Mouse (Mus musculus) stomach, embryonic 16.5 days (tissue): ENCODE results near the gene Erbb2. TPM values are rescaled to one million over a fixed set of nuclear protein-coding genes. Genes with fewer than 3 reads are reported as not detected.

Experiments used
- ATAC-seq: fragments of 200-750 bp; cut with Nextera tagmentation; 2 replicates; pipeline ENCODE4 v1.8.0; 2017; ENCODE audit warnings: moderate number of reproducible peaks, moderate TSS enrichment; ENCODE audit not compliant: insufficient read depth, low FRiP score
- H3K27ac ChIP-seq: fragments of 300-500 bp; sonication (generic); 2 replicates; pipeline ENCODE4 v1.5.1; 2014; ENCODE audit warnings: low read length
- H3K27me3 ChIP-seq: fragments of 300-500 bp; sonication (generic); 2 replicates; pipeline ENCODE4 v1.6.1; 2014; ENCODE audit warnings: low read length, control low read depth, mixed read lengths; ENCODE audit not compliant: control insufficient read depth, insufficient read depth
- H3K36me3 ChIP-seq: fragments of 300-500 bp; sonication (generic); 2 replicates; pipeline ENCODE4 v1.6.1; 2014; ENCODE audit warnings: low read length; ENCODE audit not compliant: control insufficient read depth, insufficient read depth
- H3K4me1 ChIP-seq: fragments of 300-500 bp; sonication (generic); 2 replicates; pipeline ENCODE4 v1.6.1; 2014; ENCODE audit warnings: low read length, control low read depth, mixed read lengths; ENCODE audit not compliant: control insufficient read depth, insufficient read depth
- H3K4me2 ChIP-seq: fragments of 300-500 bp; sonication (generic); 2 replicates; pipeline ENCODE4 v1.6.1; 2014; ENCODE audit warnings: low read depth, low read length, mixed read lengths
- H3K4me3 ChIP-seq: fragments of 300-500 bp; sonication (generic); replicated peaks from 2 replicates; pipeline ENCODE4 v1.5.1; 2014; ENCODE audit warnings: mild to moderate bottlenecking, low read length
- H3K9ac ChIP-seq: fragments of 300-500 bp; sonication (generic); 2 replicates; pipeline ENCODE4 v1.6.1; 2014; ENCODE audit warnings: low read length
- H3K9me3 ChIP-seq: fragments of 300-500 bp; sonication (generic); replicated peaks from 2 replicates; pipeline ENCODE4 v1.6.1; 2016; ENCODE audit warnings: low read length, control low read depth; ENCODE audit not compliant: control insufficient read depth
- WGBS: fragments of 180-500 bp; shearing (Covaris S2); extraction: QIAGEN DNeasy Blood & Tissue Kit; methylation state at CpG from one replicate; pipeline ENCODE4 v1.1.7; 2014; 5-methylcytosine and 5-hydroxymethylcytosine counted together
- polyA plus RNA-seq: library from polyadenylated mRNA; unstranded; fragments of >200 nt; fragmentation: Nextera tagmentation; extraction: Ambion mirVana; gene quantifications from 2 replicates; pipeline ENCODE4 v1.2.1, GENCODE M21; 2015

Erbb2 gene
- 52.1 and 62.2 TPM in 2 replicates for polyA plus RNA-seq

- Histone ChIP-seq H3K4me1 (peaks cover 54% of the 10 kb centered on the region), H3K27ac (peak within 1 kb of the TSS; percentile 99), H3K27me3 (no peaks in the 10 kb centered on the region), H3K9ac (peak within 1 kb of the TSS; percentile 95), H3K36me3 (0 out of 2 replicates have a peak, but pooled peaks cover 3% of the 10 kb centered on the region), H3K4me2 (peak within 1 kb of the TSS; percentile 55), H3K9me3 (no peaks in the 10 kb centered on the region), H3K4me3 (peak within 1 kb of the TSS; percentile 93)
- under 1% methylated on average over 44 of the region's 49 CpGs for WGBS
- peak; percentile 87 for ATAC-seq
Observed at GRCm38 (mm10) chr11:98412273-98412796, at the start of gene Erbb2. Gene Erbb2 (plus strand): TSS chr11:98412470.

- no peak overlapping the region for H3K4me2 ChIP-seq
- peak overlapping the region; percentile 22; the same call in 1 of the 2 replicates for H3K27ac ChIP-seq
- H3K4me3 ChIP-seq, result no peak overlapping the region
- no peaks in the 10 kb centered on the region for H3K27me3 ChIP-seq
- H3K4me1 ChIP-seq, result peaks cover 22% of the 10 kb centered on the region
- no peaks in the 10 kb centered on the region for H3K36me3 ChIP-seq
- H3K9ac ChIP-seq, result no peak overlapping the region
- WGBS, result 67% methylated on average over 5 of the region's 5 CpGs
- no peaks in the 10 kb centered on the region for H3K9me3 ChIP-seq
- ATAC-seq, result no peak
Observed at GRCm38 (mm10) chr11:98363817-98364216, 48.5 kb upstream of the Erbb2 start.

DNA sequence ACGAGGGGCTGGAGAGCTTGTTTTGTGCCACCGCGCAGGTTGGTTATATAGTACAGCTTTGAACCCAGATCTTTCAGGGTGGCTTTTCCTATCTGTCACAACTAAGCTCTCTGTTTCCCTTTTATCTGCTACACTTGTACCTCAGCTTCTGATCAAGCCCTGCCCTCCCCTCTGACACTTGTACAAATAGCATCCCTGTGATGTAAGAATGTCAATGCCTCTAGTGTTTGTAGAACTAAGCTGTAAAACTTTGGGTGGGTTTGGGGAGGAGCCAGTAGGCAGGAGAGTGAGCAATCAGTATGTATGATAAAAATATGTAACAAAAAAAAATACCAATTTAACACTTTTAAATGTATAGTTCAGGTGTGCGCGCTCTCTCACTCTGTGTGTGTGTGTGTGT lies 47.9 kb upstream of the Erbb2 start:
- no peak overlapping the region for H3K4me3 ChIP-seq
- no peaks in the 10 kb centered on the region for H3K9me3 ChIP-seq
- 80% methylated on average over 5 of the region's 5 CpGs for WGBS
- H3K9ac ChIP-seq, result no peak overlapping the region
- H3K27ac ChIP-seq, result peak overlapping the region; percentile 22; the same call in 1 of the 2 replicates
- H3K4me1 ChIP-seq, result peaks cover 16% of the 10 kb centered on the region
- no peaks in the 10 kb centered on the region for H3K36me3 ChIP-seq
- H3K4me2 ChIP-seq, result no peak overlapping the region
- no peak for ATAC-seq
- no peaks in the 10 kb centered on the region for H3K27me3 ChIP-seq

- H3K4me2 ChIP-seq, result no peak overlapping the region
- H3K9ac ChIP-seq, result no peak overlapping the region
- no peak overlapping the region for H3K4me3 ChIP-seq
- no peak overlapping the region for H3K27ac ChIP-seq
- ATAC-seq, result no peak
- H3K27me3 ChIP-seq, result no peaks in the 10 kb centered on the region
- WGBS, result 70% methylated on average over 10 of the region's 10 CpGs
- no peaks in the 10 kb centered on the region for H3K36me3 ChIP-seq
- H3K4me1 ChIP-seq, result peaks cover 9% of the 10 kb centered on the region
- no peaks in the 10 kb centered on the region for H3K9me3 ChIP-seq
Observed at GRCm38 (mm10) chr11:98366290-98366689, 46.0 kb upstream of the Erbb2 start.

GRCm38 (mm10) chr11:98367171-98367862 lies 45.0 kb upstream of the Erbb2 start:
- WGBS, result 73% methylated on average over 10 of the region's 10 CpGs
- Histone ChIP-seq H3K27me3 (no peaks in the 10 kb centered on the region), H3K9me3 (no peaks in the 10 kb centered on the region), H3K36me3 (no peaks in the 10 kb centered on the region), H3K4me3 (no peak overlapping the region), H3K4me1 (peaks cover 16% of the 10 kb centered on the region), H3K9ac (no peak overlapping the region), H3K27ac (no peak overlapping the region), H3K4me2 (no peak overlapping the region)
- no peak for ATAC-seq

- ATAC-seq, result no peak
- Histone ChIP-seq H3K9ac (no peak overlapping the region), H3K4me3 (no peak overlapping the region), H3K36me3 (no peaks in the 10 kb centered on the region), H3K27me3 (no peaks in the 10 kb centered on the region), H3K27ac (no peak overlapping the region), H3K4me2 (no peak overlapping the region), H3K9me3 (no peaks in the 10 kb centered on the region), H3K4me1 (peaks cover 16% of the 10 kb centered on the region)
- 75% methylated on average over 7 of the region's 7 CpGs for WGBS
Observed at GRCm38 (mm10) chr11:98367863-98368186, 44.4 kb upstream of the Erbb2 start.

DNA sequence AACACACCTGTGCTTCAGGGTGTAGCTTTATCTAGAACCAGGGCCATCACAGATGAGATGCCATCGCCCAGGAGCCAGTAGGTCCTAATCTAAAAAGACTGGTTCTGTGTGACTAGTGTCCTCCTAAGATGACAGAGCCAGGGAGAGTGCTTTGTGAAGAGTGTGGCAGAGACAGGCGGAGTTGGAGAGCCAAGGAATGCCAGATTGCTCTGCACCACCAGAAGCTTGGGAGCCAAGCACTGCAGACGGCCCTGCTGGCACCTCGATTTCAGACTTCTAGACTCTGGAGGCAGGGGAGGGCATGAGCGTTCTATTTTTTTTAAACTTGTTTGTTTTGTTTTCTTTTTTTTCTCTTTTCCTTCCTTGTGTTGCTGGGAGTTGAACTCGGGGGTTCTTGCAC lies 42.9 kb upstream of the Erbb2 start:
- Histone ChIP-seq H3K27ac (no peak overlapping the region), H3K4me1 (peaks cover 9% of the 10 kb centered on the region), H3K4me3 (no peak overlapping the region), H3K27me3 (no peaks in the 10 kb centered on the region), H3K9ac (no peak overlapping the region), H3K4me2 (no peak overlapping the region), H3K9me3 (no peaks in the 10 kb centered on the region), H3K36me3 (no peaks in the 10 kb centered on the region)
- ATAC-seq, result no peak
- 81% methylated on average over 6 of the region's 6 CpGs for WGBS

DNA sequence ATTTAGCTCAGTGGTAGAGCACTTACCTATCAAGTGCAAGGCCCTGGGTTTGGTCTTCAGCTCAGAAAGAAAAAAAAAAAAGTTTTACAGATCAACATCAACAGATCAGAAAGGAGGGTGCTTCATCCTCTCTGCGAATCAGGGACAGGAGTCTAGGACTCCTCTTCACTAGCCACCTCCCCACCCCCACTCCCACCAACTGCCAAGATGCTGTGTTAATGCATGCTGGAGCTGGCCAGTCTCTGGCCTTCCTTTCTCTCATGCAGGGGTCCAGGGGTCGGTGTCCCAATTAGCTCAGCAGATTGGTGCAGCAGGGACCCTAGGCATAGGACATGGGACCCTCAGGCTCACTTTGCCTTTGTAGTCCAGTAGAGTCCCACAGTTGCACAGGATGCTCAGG lies 41.7 kb upstream of the Erbb2 start:
- H3K36me3 ChIP-seq, result no peaks in the 10 kb centered on the region
- H3K27me3 ChIP-seq, result no peaks in the 10 kb centered on the region
- peaks cover 9% of the 10 kb centered on the region for H3K4me1 ChIP-seq
- no peak overlapping the region for H3K27ac ChIP-seq
- 88% methylated on average over 2 of the region's 2 CpGs for WGBS
- no peak overlapping the region for H3K9ac ChIP-seq
- H3K4me3 ChIP-seq, result no peak overlapping the region
- ATAC-seq, result no peak
- H3K9me3 ChIP-seq, result no peaks in the 10 kb centered on the region
- no peak overlapping the region for H3K4me2 ChIP-seq

GRCm38 (mm10) chr11:98371556-98372240 lies 40.6 kb upstream of the Erbb2 start:
- no peaks in the 10 kb centered on the region for H3K9me3 ChIP-seq
- ATAC-seq, result peak; percentile 42; the same call in 1 of the 2 replicates

More at GRCm38 (mm10) chr11:98371556-98372240, 40.6 kb upstream of the Erbb2 start:
- H3K4me3 ChIP-seq, result no peak overlapping the region
- H3K27ac ChIP-seq, result no peak overlapping the region
- H3K4me2 ChIP-seq, result no peak overlapping the region
- H3K4me1 ChIP-seq, result peaks cover 9% of the 10 kb centered on the region
- 46% methylated on average over 10 of the region's 10 CpGs for WGBS
- H3K27me3 ChIP-seq, result no peaks in the 10 kb centered on the region
- H3K9ac ChIP-seq, result peak overlapping the region; percentile 18; the same call in 1 of the 2 replicates
- peaks cover 3% of the 10 kb centered on the region; the same call in 1 of the 2 replicates for H3K36me3 ChIP-seq
